Mouse (Mus musculus): Measurements from ENCODE around the gene Kitl. TPM values are rescaled to one million over a fixed set of nuclear protein-coding genes. Genes with fewer than 3 reads are reported as not detected.

Gene Kitl
- not detected for total RNA-seq (2023)

DNA sequence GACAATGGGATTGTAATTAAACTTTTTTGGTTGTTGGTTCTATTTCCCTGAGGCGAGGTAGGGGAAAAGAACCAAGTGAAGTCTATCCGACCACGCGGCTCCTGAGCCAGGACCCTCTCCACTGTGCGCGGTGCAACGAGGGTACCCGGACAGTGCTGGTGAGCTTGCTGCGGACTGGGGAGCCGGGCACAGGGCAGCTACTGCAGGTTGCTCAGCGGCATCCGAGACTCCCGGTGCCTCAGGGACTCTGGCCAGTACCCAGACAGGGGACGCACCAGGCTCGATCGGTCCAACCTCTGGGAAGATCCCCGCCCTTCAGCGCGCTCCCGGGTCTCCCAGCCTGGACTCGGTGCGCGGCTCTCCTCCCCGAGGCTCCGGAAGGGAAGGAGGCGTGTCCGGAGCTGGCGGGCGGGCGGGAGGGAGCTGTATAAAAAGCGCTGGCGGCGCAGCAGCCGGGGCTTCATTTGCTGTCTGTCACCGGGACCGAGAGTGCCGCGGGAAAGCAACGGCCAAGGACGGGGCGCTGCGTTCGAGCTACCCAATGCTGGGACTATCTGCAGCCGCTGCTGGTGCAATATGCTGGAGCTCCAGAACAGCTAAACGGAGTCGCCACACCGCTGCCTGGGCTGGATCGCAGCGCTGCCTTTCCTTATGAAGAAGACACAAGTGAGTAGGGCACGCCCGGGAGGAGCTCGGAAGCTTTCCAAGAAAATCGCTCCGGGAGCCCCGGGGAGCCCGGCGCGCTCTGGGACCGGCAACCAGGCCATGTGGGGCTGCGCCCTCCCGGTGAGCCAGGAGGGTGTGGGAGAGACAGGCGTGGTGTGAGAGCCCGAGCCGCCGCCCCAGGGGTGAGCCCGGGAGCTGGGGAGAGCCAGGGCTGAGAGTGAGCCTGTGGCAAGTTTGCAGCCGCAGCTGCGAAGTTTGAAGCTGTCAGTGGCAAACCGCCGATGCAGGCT is at the start of gene Kitl:
Kitl (plus strand) TSS at position 261 of the 956 bp plus-strand sequence.

Data from neutrophil, adult 83 days (primary cell).